Mouse (Mus musculus) thymus, postnatal 0 days (tissue): ENCODE measurements around the gene Meltf. TPM values are rescaled to one million over a fixed set of nuclear protein-coding genes. Genes with fewer than 3 reads are reported as not detected.
"Not testable (repeated sequence)": the region's sequence is repeated elsewhere in the genome, so short reads cannot be mapped to it uniquely, and the experiment has no call there.

Experiments used
- DNase-seq: peaks from one replicate; pipeline ENCODE4 v3.0.0-alpha.2; 2015; ENCODE audit warnings: low spot score
- polyA plus RNA-seq: library from polyadenylated mRNA; unstranded; fragments of >200 nt; fragmentation: Nextera tagmentation; extraction: Ambion mirVana; gene quantifications from 2 replicates; pipeline ENCODE4 v1.2.1, GENCODE M21; 2015

Meltf gene
- polyA plus RNA-seq, 1 experiment from 2014 or later = 0.13 TPM

DNA sequence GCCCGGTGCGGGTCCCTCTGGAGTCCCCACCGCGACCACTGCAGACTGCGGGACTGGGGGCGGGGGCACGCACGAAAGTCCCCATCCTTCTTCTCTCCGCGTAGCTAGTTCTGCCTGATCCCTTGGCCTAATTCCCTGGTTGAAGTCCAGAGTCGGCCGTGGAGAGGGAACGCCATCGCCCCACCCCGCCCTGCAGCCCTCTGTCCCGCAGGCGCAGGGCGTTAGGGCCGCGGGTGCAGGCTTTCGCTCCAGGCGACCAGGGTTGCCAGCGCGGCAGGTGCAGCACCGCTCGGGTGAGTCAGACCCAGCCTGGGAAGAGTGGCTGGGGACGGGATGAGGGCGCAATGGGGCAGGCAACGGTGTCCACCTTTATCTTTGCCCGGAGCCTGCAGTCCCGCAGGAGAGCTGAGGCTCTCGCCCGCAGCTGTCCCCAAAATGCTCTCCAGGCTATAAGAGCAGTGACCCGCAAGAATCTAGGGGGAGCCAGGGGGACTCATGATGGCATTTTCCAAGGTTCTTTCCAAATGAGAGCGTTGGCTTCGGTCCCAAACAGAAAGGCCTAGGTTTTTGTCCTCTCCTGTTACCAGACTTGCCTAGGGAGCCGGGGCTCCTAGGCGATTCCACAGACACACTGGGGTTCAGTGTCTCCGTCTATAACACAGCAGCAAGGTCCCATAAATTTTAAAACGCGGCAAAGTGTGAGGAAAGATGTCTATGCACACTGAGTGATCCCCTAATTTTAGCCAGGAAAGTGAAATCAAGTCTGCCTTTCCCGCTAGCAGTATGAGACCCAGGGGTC is 55.3 kb downstream of the Meltf start, which contains the start of gene Pigz:
Pigz (plus strand) TSS at position 101 of the 799 bp plus-strand sequence.
- DNase-seq = no peak

DNA sequence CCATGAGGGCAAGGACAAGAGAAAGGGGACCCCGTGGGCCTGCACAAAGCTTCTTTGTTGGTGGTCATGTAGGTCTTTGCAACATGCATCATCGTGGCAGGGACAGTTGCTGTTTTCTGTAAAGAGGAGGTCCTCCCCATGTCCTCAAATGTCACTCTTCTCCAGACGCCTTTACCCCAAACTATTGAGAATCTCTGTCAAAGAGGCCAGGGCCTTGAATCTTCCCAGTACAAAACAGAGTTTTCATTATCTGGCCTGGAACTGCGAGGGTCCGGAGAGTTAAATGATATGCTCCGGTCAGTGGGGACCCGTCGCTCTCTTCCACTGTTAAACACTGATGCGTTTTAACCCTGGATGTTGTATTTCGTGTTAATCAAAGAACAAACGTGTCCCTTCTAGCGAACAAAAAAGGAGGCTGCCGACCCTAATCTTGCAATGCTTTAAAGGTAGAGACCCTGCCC is 56.0 kb downstream of the Meltf start:
- no peak for DNase-seq

DNA sequence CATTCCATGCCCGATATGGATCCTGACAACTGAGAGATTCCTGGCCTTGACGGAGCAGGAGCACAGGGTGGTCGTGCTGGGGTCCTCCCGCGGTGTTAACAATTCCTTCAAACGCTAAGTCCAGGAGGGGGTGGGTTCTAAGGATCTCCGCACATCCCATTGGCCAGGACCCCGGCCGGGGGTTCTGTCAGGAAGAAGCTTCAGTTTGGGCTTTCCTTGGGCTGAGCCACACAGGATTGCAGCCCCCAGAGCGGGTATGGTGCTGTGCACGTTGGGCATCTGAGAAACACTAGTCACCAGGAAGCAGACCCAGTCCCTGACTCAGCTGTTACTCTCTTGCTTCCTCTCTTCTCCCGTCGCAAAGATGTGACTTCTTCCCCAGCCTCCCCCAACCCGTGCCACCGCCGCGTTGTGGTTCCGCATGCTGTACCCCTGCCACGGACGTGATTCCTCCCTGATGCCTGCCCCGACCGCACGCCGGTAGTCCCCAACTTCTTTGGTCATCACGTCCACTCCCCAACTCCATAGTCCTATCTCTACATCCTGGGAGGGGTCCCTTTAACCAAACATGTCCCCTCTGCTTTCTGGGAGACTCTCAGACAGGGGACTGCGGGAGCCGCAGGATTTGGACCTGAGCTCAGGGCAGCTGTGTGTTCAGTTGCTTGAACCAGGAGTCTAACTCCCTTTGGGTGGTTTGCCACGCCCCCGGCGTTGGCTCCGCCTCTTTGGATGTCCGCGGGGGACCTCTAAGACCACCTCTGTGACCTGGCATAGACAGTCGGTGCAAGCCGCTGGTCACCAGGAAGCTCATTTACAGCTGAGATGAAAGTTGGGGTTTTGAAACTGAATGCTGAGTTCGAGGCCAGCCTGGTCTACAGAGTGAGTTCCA is 56.7 kb downstream of the Meltf start:
- DNase-seq = peak; percentile 20

DNA sequence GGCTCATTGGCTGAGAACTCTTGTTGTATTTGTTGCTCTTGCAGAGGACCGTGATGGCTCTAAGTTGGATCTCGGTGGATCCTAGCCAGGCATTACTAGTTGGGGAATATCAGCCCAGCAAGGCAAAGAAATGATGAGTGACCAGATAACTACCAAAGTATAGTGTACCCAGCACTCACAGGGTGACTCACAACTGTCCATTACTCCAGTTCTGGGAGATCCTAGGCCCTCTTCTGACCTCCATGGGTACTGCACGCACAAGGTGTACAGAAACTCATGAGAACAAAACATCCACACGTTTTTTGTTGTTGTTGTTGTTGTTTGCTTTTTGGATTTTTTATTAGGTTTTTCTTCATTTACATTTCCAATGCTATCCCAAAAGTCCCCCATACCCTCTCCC is 58.0 kb downstream of the Meltf start:
- no peak for DNase-seq

DNA sequence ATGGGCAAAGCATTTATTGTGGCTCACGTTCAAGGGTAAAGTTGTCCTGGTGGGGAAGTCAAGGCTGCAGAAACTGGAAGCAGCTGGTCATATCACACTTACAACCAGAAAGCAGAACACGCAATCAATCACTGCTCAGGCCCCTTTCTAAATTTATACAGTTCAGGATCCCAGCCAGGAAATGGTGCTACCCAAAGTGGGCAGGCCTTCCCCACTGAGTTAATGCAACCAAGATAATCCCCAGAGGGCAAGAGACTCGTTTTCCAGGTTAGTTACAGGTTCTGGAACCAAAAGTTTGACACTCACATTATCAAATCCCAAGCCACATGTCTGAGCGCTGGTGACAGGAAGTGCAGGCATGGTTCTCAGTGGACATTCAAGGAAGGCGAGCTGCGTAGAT is 60.2 kb downstream of the Meltf start:
- DNase-seq = no peak

DNA sequence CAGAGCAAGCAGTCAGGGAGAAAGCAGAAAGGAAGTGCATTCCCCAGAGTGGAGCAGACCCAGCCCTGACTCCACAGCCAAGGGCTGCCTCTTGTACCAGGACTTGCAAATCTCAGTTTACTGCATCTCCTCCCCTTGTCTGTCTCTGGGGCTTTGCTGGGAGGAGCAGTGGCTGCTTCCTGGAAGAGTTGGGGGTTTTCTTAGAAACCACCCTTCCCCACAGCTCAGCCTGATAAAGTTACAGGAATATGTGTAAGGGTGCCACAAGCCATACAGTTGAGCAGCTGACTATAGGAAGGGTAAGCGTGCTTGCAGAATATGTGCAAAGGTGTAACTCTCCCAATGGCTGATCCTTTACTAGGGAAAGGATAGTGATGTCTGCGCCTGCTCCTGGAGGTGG is 62.0 kb downstream of the Meltf start:
- no peak for DNase-seq

DNA sequence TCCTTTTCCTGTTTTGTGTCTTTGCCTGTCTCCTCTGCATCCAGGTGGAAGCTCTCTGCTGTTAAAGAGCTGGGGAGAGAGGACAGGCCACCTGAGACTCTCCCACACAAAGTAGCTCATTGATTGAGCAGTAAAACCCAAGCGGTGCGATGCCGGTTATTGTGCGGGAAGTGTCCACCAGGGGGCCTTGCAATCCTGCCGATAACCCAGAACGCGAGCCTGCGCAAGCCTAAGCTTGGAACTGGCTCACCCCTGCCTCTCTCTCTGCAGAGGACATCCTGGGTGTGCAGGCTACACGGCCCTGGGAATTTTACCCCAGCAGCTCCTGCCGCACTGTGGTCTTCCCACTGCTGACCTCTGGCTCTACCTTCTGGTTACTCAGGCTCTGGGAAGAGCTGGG is 65.4 kb downstream of the Meltf start:
- DNase-seq = peak; percentile 78

DNA sequence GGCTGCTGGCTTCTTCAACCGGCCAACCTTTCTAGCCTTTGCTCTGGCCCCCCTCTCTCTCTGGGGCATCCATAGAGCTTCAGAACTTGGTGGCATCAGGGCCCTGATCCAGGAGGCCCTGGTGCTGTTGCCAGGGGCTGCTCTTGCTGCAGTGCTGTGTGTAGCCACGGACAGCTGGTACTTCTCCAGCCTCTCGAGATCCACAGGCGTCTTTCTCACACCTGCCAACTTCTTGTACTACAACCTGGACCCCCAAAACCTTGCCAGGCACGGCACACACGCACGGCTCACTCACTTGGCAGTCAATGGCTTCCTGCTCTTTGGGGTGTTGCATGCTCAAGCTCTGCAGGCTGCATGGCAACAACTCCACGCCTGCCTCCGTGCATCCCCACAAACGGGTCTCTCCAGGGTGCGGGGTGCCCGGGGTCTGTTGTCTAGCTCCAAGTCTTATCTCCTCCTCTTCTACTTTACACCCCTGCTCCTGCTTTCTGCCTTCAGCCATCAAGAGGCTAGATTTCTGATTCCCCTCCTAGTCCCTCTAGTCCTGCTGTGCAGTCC is 66.2 kb downstream of the Meltf start:
- no peak for DNase-seq

DNA sequence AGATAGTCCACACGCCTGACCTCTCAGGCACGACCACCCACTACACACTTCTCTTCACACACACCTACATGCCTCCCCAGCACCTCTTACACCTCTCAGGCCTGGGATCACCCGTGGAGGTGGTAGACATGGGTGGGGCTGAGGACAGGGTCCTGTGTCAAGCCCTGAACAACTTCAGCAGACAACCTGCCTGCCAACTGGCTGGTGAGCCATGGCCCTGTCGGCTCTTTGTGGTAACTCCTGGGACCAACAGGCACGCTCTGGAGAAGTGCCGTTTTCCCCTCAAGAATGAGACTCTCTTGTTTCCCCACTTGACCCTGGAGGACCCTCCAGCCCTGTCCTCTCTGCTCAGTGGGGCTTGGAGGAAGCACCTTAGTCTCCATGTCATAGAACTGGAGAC is 66.8 kb downstream of the Meltf start:
- no peak for DNase-seq

DNA sequence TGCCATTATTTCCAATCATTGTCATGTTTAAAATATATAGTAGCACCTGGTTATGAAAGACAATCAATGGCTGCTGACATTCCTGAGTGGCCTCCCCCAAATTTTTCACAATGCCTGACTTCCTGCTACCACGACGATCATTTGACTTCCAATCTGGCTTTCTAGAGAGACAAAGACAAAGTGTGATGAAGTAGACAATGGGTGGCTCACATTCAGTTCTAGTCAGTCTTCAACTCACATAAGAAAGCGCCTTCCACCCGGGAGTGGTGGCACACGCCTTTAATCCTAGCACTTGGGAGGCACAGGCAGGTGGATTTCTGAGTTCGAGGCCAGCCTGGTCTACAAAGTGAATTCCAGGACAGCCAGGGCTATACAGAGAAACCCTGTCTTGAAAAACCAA is 67.4 kb downstream of the Meltf start:
- not testable (repeated sequence) for DNase-seq

DNA sequence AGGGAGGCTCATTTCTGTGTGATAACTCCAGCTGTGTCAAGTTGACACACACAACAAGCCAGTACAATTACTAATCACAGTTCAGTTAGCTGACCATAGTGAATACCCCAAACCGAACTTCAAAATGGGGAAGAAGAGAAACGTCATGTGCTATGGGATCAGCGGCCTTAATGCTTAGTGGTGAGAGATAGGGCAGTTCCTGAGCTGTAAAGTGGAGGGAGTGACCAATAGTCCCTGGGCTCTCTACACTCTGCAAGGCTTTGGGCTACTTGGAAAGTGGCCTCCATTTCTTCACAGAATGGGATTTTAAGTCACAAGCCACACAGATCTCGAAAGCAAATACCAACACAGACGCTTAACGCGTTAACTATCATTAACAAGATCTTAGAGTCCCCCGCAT is 68.7 kb downstream of the Meltf start:
- no peak for DNase-seq

DNA sequence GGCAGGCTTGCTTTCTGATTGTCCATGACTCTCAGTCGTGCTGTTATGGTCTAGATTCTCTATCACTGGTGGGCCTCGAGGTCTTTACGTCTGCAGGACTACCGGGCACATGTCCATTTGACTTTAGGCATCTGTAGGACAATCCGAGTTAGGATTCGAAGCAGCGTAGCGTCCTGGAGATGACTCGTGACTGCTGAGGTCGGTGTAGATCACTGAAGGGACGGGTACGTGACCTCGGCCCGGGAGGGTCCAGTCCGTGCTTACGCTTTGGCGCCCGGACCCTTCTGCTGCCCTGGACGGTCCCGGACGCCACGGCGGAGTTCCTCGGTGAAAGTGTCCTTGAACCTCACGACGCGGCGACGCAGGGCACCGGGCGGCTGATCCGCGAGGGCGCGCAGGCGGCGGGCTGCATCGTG is 69.3 kb downstream of the Meltf start:
- no peak for DNase-seq

DNA sequence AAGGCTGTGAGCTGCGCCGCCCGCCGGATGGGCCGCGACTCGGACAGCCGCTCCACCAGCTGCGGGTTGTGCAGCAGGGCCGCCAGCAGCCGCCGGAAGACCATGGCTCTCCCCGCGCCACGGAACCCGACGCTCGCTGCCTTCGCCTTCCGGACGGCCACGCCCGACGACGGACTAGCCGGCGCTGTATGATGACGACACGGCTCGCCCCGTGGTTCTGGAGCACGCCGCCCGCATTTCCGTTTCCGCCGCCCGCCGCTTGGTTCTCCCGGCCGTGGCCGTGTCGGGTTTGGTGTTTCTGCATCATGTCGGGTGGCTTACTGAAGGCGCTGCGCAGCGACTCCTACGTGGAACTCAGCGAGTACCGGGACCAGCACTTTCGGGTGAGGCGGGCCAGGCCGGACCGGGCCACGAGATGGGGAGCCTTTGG is 69.8 kb downstream of the Meltf start, which contains the start of the genes 0610012G03Rik and Ncbp2:
0610012G03Rik (minus strand) TSS at position 150 of the 430 bp plus-strand sequence.
Ncbp2 (plus strand) TSS at position 169 of the 430 bp plus-strand sequence.
- peak; percentile 95 for DNase-seq

Other genes with a start within 250 kb of the Meltf start
- 14.7 and 17.8 TPM in 2 replicates for gene Dlg1, start 215.4 kb upstream of the Meltf start, polyA plus RNA-seq
- 2.7 and 3.1 TPM in 2 replicates for gene Pigz, start 55.0 kb downstream of the Meltf start, polyA plus RNA-seq
- 92.1 and 95.1 TPM in 2 replicates for gene 0610012G03Rik, start 69.7 kb downstream of the Meltf start, polyA plus RNA-seq
- gene Ncbp2, start 69.7 kb downstream of the Meltf start, polyA plus RNA-seq = 80.6 and 93.3 TPM in 2 replicates
- gene Senp5, start 124.5 kb downstream of the Meltf start, polyA plus RNA-seq = 9.3 and 12.4 TPM in 2 replicates
- 43.8 and 47.4 TPM in 2 replicates for gene Pak2, start 200.5 kb downstream of the Meltf start, polyA plus RNA-seq
- 175 and 180 TPM in 2 replicates for gene Pigx, start 220.9 kb downstream of the Meltf start, polyA plus RNA-seq
- 44.7 and 48.0 TPM in 2 replicates for gene Cep19, start 221.0 kb downstream of the Meltf start, polyA plus RNA-seq